Mouse (Mus musculus): ENCODE data around the gene Aprt. TPM values are rescaled to one million over a fixed set of nuclear protein-coding genes. Genes with fewer than 3 reads are reported as not detected.

Gene Aprt
- polyA plus RNA-seq, 1 experiment: 95.4 TPM

GRCm38 (mm10) chr8:122547815-122548214, 28.9 kb downstream of the Aprt start:
- Histone ChIP-seq H3K4me1 (ENCODE audit: control insufficient read depth, insufficient read depth, low read length) (peaks cover 15% of the 10 kb centered on the region), H3K27ac (ENCODE audit: control insufficient read depth, insufficient read depth, low read depth, low read length, poor library complexity) (peak overlapping the region; percentile 84), H3K4me3 (replicated peaks; ENCODE audit: control insufficient read depth, low read depth, low read length) (no peak overlapping the region)
- WGBS: 0% methylated on average over 5 of the region's 5 CpGs
- TF ChIP-seq CTCF (IDR thresholded peaks at IDR 0.05; ENCODE audit: control insufficient read depth, insufficient read depth, low read length): no peak
- no peak for TF ChIP-seq POLR2A (IDR thresholded peaks at IDR 0.05; ENCODE audit: borderline replicate concordance, control insufficient read depth, low read depth, low read length)

DNA sequence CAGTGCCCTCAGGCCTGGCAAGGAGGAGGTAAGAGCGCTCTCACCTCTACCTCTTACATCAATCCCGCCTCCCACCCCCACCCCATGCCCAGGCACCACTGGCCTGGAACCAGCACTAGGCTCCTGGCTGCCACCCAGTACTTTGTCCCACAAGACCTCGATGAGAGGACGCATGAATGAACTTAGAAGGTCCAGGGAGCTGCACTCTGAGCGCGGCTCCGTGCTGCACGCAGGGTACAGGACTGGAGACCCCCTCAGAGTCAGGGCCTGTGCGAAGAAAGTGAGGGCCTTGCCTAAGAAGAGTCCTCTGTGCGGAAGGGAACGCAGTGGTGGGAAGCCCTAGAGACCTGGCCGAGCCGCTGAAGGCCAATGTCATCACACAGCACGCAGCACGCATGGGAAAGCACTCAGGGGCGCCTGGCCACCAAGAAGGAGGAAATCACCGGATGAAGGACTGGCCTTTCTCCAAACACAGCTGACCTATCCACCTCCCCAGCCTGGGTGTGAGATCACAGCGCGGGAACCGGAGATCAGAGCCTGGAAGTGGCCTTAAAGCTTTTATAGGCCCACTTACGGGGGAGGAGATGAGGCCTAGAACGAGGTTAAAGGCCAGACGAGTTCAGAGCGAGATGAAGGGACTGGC, 29.8 kb downstream of the Aprt start:
- WGBS: 72% methylated on average over 24 of the region's 24 CpGs
- peak overlapping the region; percentile 84 for H3K27ac ChIP-seq (ENCODE audit: control insufficient read depth, insufficient read depth, low read depth, low read length, poor library complexity)
- H3K4me3 ChIP-seq (replicated peaks; ENCODE audit: control insufficient read depth, low read depth, low read length): no peak overlapping the region
- H3K4me1 ChIP-seq (ENCODE audit: control insufficient read depth, insufficient read depth, low read length): peaks cover 15% of the 10 kb centered on the region
- TF ChIP-seq CTCF (IDR thresholded peaks at IDR 0.05; ENCODE audit: control insufficient read depth, insufficient read depth, low read length): no peak
- no peak for TF ChIP-seq POLR2A (IDR thresholded peaks at IDR 0.05; ENCODE audit: borderline replicate concordance, control insufficient read depth, low read depth, low read length)

DNA sequence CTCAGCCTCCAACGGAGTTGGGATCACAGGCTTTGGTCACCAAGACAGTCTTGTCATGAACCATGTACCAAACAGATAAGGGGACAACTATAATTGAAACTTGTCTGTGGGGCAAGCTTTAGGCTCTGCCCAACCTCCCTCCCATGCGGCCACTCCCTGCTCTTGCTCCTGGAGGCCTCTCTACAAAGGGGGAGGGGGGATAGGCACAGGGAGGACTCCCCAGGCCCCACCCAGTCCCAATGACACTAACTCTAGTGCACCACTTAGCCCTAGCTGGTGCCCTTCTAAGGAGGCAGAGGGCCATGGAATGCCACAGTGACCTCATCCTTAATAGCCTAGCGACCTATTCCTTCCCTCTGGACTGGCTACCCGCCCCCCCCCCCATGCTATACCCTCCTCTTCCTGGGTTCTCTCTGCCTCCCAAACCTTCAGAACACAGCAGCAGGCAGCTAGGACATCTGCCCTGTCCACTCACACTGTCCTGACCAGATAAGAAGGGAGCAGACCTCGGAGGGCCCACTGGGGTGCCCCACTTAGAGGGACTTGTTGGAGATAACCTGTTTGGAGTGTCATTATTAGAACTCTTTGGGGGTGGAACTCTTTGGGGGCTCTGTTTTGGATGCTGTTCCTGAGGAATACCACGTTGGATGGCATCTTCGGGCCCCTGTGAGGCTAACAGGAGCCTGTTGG, 30.5 kb downstream of the Aprt start:
- H3K4me1 ChIP-seq (ENCODE audit: control insufficient read depth, insufficient read depth, low read length): peaks cover 15% of the 10 kb centered on the region
- H3K27ac ChIP-seq (ENCODE audit: control insufficient read depth, insufficient read depth, low read depth, low read length, poor library complexity): peak overlapping the region; percentile 84
- TF ChIP-seq CTCF (IDR thresholded peaks at IDR 0.05; ENCODE audit: control insufficient read depth, insufficient read depth, low read length): no peak
- no peak for TF ChIP-seq POLR2A (IDR thresholded peaks at IDR 0.05; ENCODE audit: borderline replicate concordance, control insufficient read depth, low read depth, low read length)
- no peak overlapping the region for H3K4me3 ChIP-seq (replicated peaks; ENCODE audit: control insufficient read depth, low read depth, low read length)
- WGBS: 69% methylated on average over 7 of the region's 7 CpGs

GRCm38 (mm10) chr8:122544138-122544537, 32.6 kb downstream of the Aprt start:
- TF ChIP-seq CTCF (IDR thresholded peaks at IDR 0.05; ENCODE audit: control insufficient read depth, insufficient read depth, low read length): no peak
- TF ChIP-seq POLR2A (IDR thresholded peaks at IDR 0.05; ENCODE audit: borderline replicate concordance, control insufficient read depth, low read depth, low read length): no peak
- Histone ChIP-seq H3K27ac (ENCODE audit: control insufficient read depth, insufficient read depth, low read depth, low read length, poor library complexity) (no peak overlapping the region), H3K4me3 (replicated peaks; ENCODE audit: control insufficient read depth, low read depth, low read length) (no peak overlapping the region), H3K4me1 (ENCODE audit: control insufficient read depth, insufficient read depth, low read length) (peaks cover 15% of the 10 kb centered on the region)
- 85% methylated on average over 8 of the region's 8 CpGs for WGBS

GRCm38 (mm10) chr8:122538310-122539076, 38.2 kb downstream of the Aprt start:
- Histone ChIP-seq H3K27ac (ENCODE audit: control insufficient read depth, insufficient read depth, low read depth, low read length, poor library complexity) (peak overlapping the region; percentile 38), H3K4me3 (replicated peaks; ENCODE audit: control insufficient read depth, low read depth, low read length) (no peak overlapping the region), H3K4me1 (ENCODE audit: control insufficient read depth, insufficient read depth, low read length) (peaks cover 5% of the 10 kb centered on the region)
- no peak for TF ChIP-seq CTCF (IDR thresholded peaks at IDR 0.05; ENCODE audit: control insufficient read depth, insufficient read depth, low read length)
- no peak for TF ChIP-seq POLR2A (IDR thresholded peaks at IDR 0.05; ENCODE audit: borderline replicate concordance, control insufficient read depth, low read depth, low read length)
- WGBS: 72% methylated on average over 9 of the region's 9 CpGs

DNA sequence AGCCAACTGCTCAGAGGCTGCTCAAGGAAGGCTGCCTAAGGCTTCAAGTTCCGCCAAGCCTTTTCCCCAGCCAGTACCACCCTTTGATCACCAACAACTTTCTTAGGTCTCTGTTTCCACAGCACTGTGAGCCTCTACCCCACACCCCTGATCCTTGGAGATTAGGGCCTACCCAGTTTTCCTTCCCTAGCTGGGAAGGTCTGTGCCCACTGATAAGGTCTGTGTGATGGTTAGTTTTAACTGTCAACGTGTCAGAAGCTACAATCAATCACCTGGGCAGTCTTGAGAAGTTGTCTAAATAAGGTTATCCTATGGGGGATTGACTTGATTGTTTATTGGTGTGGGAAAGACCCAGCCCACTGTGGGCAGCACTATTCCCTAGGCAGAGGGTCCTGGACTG, 38.9 kb downstream of the Aprt start:
- H3K4me3 ChIP-seq (replicated peaks; ENCODE audit: control insufficient read depth, low read depth, low read length): no peak overlapping the region
- TF ChIP-seq CTCF (IDR thresholded peaks at IDR 0.05; ENCODE audit: control insufficient read depth, insufficient read depth, low read length): no peak
- TF ChIP-seq POLR2A (IDR thresholded peaks at IDR 0.05; ENCODE audit: borderline replicate concordance, control insufficient read depth, low read depth, low read length): no peak
- 47% methylated on average over 2 of the region's 2 CpGs for WGBS
- peak overlapping the region; percentile 84 for H3K27ac ChIP-seq (ENCODE audit: control insufficient read depth, insufficient read depth, low read depth, low read length, poor library complexity)
- peaks cover 5% of the 10 kb centered on the region for H3K4me1 ChIP-seq (ENCODE audit: control insufficient read depth, insufficient read depth, low read length)

DNA sequence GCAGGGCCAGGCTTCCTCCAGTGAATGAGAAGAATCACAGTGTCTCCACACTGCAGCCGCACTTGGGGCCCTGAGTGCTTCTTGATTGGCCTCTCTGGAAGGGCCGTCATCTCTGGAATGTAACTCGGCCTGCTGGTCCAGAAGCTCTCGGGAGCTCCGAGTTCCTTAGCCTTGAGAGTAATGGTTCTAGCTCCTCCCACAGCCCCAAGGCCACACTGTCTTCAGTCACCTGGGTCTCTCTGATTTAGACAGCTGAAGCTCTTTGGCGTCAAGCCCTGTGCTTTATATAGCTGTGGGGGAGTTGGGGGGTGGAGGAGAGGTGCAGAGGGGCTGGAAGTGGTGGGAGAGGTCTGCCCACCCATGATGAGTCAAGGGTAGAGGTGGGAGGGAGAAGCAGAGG, 39.7 kb downstream of the Aprt start:
- Histone ChIP-seq H3K4me1 (ENCODE audit: control insufficient read depth, insufficient read depth, low read length) (peaks cover 5% of the 10 kb centered on the region), H3K27ac (ENCODE audit: control insufficient read depth, insufficient read depth, low read depth, low read length, poor library complexity) (peak overlapping the region; percentile 84), H3K4me3 (replicated peaks; ENCODE audit: control insufficient read depth, low read depth, low read length) (no peak overlapping the region)
- WGBS: 74% methylated on average over 6 of the region's 6 CpGs
- TF ChIP-seq CTCF (IDR thresholded peaks at IDR 0.05; ENCODE audit: control insufficient read depth, insufficient read depth, low read length): no peak
- TF ChIP-seq POLR2A (IDR thresholded peaks at IDR 0.05; ENCODE audit: borderline replicate concordance, control insufficient read depth, low read depth, low read length): no peak

DNA sequence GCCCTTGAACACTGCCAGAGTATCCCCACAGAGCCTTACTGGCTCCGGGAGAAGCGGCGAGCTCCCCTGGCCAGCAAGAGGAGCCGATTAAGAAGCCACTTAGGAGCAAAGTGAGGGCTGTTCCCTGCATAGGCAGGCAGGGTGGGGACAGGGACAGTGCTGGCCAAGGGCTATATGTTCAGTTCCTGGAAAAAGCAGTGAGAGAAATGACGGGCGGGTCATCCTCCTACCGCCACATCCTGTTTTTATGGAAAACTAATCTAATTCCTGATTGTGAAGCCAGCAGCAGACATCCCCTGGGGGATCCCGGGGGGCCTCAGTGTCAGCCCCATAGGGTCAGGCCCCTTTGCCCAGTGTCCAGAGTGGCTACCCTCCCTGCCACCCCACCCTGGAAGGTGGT, 45.4 kb downstream of the Aprt start:
- Histone ChIP-seq H3K27ac (ENCODE audit: control insufficient read depth, insufficient read depth, low read depth, low read length, poor library complexity) (no peak overlapping the region), H3K4me1 (ENCODE audit: control insufficient read depth, insufficient read depth, low read length) (no peaks in the 10 kb centered on the region), H3K4me3 (replicated peaks; ENCODE audit: control insufficient read depth, low read depth, low read length) (no peak overlapping the region)
- TF ChIP-seq CTCF (IDR thresholded peaks at IDR 0.05; ENCODE audit: control insufficient read depth, insufficient read depth, low read length): no peak
- no peak for TF ChIP-seq POLR2A (IDR thresholded peaks at IDR 0.05; ENCODE audit: borderline replicate concordance, control insufficient read depth, low read depth, low read length)
- 91% methylated on average over 8 of the region's 8 CpGs for WGBS
